Mouse (Mus musculus) frontal cortex, postnatal 25 days (tissue): ENCODE data around the gene Defb3.
"Not testable (repeated sequence)": the region's sequence is repeated elsewhere in the genome, so short reads cannot be mapped to it uniquely, and the experiment has no call there.

Source experiments
- DNase-seq, 2 experiments: peaks; one replicate each; pipeline ENCODE4 v3.0.0; 2022; ENCODE audit warnings: low spot score in 2 of 2

Defb3 gene

GRCm38 (mm10) chr8:19293060-19293459 lies at the start of gene Defb3:
Gene Defb3 (plus strand): TSS chr8:19293360.
- not testable (repeated sequence) for DNase-seq

GRCm38 (mm10) chr8:19247280-19247679 lies 45.9 kb upstream of the Defb3 start, which contains the start of gene Defb5:
Gene Defb5 (plus strand): TSS chr8:19247580.
- no peak for DNase-seq

GRCm38 (mm10) chr8:19258136-19258535 lies 35.0 kb upstream of the Defb3 start:
- DNase-seq = no peak

- no peak for DNase-seq
Observed at GRCm38 (mm10) chr8:19259667-19260066, 33.5 kb upstream of the Defb3 start.

- not testable (repeated sequence) for DNase-seq
Observed at GRCm38 (mm10) chr8:19298361-19298760, 5.2 kb downstream of the Defb3 start.

- DNase-seq = no peak
Observed at GRCm38 (mm10) chr8:19331836-19332235, 38.7 kb downstream of the Defb3 start.
